Mouse (Mus musculus): ENCODE measurements around the gene Klhdc8a. TPM values are rescaled to one million over a fixed set of nuclear protein-coding genes. Genes with fewer than 3 reads are reported as not detected.
A peak's percentile ranks its signal among the peaks of the same experiment; 100 is the strongest.

Gene Klhdc8a
- polyA plus RNA-seq, 1 experiment = 10.5 TPM

DNA sequence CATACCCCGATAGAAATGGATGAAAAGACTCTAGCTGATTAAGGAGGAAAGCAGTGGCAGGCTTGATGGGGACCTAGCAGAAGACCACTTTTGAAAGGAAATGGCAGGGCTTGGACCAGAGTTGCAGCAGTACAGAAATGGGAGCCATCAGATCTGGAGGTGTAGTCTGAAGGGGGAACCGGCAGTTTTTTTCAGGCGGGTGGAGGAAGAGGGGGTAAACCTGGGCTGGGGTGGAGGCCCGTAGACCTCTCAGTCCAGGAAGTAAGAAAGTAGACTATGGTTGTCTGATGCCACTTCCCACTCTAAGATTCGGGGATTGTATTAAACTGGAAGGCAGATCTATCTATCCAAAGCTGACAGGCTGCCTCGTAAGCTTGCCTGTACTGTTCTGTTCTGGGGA is 38.5 kb downstream of the Klhdc8a start:
- peaks cover 24% of the 10 kb centered on the region for H3K4me1 ChIP-seq (ENCODE audit: control insufficient read depth, insufficient read depth, low read length)
- TF ChIP-seq CTCF (IDR thresholded peaks at IDR 0.05; ENCODE audit: borderline replicate concordance, insufficient read depth, low read length) (no peak), POLR2A (IDR thresholded peaks at IDR 0.05; ENCODE audit: low read depth, low read length) (no peak)
- no peak overlapping the region for H3K4me3 ChIP-seq (ENCODE audit: insufficient read depth, low read length)
- no peak overlapping the region for H3K27ac ChIP-seq (ENCODE audit: insufficient read depth, low read length)

DNA sequence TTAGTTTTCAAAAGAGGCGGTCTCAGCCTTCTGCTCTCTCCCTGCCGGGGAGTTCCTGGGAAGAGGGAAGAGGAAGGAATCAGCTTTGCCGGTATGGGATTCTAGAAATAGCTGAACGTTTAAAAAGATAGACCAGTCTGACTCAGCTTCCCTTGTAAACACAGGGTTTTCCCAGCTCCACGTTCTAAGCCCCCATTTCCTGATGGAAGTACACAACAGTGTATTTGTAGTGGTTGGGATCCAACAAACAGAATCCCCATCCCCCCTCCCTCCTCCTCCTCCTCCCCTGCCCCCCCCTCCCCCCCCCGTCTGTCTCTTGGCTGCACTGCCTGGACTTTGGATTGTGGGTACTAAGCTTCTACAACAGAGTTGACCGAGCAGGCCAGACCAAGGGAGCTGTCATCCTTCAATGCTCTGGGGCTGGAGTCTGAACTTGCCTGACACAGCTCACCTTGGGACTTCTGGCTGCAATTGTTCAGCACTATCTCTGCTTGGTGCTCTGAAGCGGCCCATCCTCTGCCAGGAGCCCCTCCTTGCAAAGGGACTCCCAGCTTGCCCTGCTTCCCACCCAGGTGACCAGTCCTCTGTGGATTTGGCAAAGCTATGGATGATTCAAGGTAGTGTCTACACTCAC is 39.7 kb downstream of the Klhdc8a start:
- TF ChIP-seq POLR2A (IDR thresholded peaks at IDR 0.05; ENCODE audit: low read depth, low read length) (no peak), CTCF (IDR thresholded peaks at IDR 0.05; ENCODE audit: borderline replicate concordance, insufficient read depth, low read length) (no peak)
- no peak overlapping the region for H3K27ac ChIP-seq (ENCODE audit: insufficient read depth, low read length)
- peaks cover 24% of the 10 kb centered on the region for H3K4me1 ChIP-seq (ENCODE audit: control insufficient read depth, insufficient read depth, low read length)
- no peak overlapping the region for H3K4me3 ChIP-seq (ENCODE audit: insufficient read depth, low read length)

DNA sequence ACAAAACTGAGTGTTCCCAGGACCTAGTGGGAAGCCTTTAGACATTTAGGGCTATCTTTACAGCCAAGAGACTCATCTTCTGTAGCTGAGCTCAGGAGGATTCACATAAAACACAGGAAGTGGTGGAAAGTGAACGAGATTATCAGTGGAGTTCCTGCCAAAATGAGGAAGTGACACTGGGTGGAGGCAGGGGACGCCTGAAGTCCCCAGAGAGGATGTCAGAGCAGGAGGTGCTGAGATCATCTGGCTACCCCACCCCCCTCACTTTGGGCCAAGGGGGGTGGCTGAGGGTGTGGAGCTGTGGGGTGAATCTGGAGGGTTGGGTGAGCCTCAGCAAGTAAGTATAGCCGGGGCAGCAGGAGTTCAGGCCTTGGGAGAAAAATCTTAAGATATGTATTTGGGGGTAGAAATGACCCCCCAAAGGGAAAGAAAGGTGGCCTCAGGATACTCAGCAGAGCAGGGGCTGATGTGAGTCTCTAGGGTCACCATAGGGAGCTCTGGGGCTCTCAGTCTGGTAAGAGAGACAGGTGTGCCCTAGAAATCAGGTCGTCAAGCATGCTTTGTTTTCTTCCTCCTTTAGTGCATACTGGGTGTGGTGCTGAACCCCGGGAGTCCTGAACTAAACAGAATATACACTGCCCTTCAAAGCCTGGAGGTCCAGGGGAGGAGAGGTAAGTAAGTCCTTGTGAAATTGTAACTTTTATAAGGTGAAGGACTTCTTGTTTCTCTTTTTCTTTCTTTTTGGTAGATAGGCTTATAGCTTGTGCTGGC is 43.5 kb downstream of the Klhdc8a start:
- Histone ChIP-seq H3K4me1 (ENCODE audit: control insufficient read depth, insufficient read depth, low read length) (peaks cover 13% of the 10 kb centered on the region; the same call in 1 of the 2 replicates), H3K4me3 (ENCODE audit: insufficient read depth, low read length) (no peak overlapping the region), H3K27ac (ENCODE audit: insufficient read depth, low read length) (no peak overlapping the region; the same call in 1 of the 2 replicates)
- no peak for TF ChIP-seq CTCF (IDR thresholded peaks at IDR 0.05; ENCODE audit: borderline replicate concordance, insufficient read depth, low read length)
- no peak for TF ChIP-seq POLR2A (IDR thresholded peaks at IDR 0.05; ENCODE audit: low read depth, low read length)

GRCm38 (mm10) chr1:132342518-132342917 is 44.1 kb downstream of the Klhdc8a start:
- Histone ChIP-seq H3K27ac (ENCODE audit: insufficient read depth, low read length) (no peak overlapping the region), H3K4me1 (ENCODE audit: control insufficient read depth, insufficient read depth, low read length) (peaks cover 15% of the 10 kb centered on the region; the same call in 1 of the 2 replicates), H3K4me3 (ENCODE audit: insufficient read depth, low read length) (no peak overlapping the region)
- TF ChIP-seq POLR2A (IDR thresholded peaks at IDR 0.05; ENCODE audit: low read depth, low read length) (no peak), CTCF (IDR thresholded peaks at IDR 0.05; ENCODE audit: borderline replicate concordance, insufficient read depth, low read length) (no peak)

DNA sequence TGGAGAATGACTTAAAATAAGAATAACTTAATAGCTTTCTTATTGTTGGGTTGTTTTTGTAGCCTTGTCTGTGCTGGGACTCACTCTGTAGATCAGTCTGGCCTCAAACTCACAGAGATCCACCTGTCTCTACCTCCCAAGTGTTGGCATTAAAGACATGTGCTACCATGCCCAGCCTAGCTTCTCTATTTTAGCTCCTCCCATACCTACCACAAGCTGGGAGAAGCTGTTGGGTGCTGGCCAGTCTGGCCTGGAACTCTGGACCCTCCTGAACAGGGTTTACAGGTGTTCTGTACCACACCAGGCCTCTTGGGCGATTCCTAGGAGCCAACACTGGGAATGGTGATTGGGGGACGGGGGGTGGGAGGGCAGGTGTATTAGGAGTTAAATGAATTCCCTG is 44.8 kb downstream of the Klhdc8a start:
- no peak for TF ChIP-seq POLR2A (IDR thresholded peaks at IDR 0.05; ENCODE audit: low read depth, low read length)
- TF ChIP-seq CTCF (IDR thresholded peaks at IDR 0.05; ENCODE audit: borderline replicate concordance, insufficient read depth, low read length) = no peak
- no peak overlapping the region for H3K4me3 ChIP-seq (ENCODE audit: insufficient read depth, low read length)
- H3K27ac ChIP-seq (ENCODE audit: insufficient read depth, low read length) = no peak overlapping the region
- H3K4me1 ChIP-seq (ENCODE audit: control insufficient read depth, insufficient read depth, low read length) = peaks cover 15% of the 10 kb centered on the region; the same call in 1 of the 2 replicates

GRCm38 (mm10) chr1:132343656-132344055 is 45.2 kb downstream of the Klhdc8a start:
- no peak for TF ChIP-seq CTCF (IDR thresholded peaks at IDR 0.05; ENCODE audit: borderline replicate concordance, insufficient read depth, low read length)
- no peak for TF ChIP-seq POLR2A (IDR thresholded peaks at IDR 0.05; ENCODE audit: low read depth, low read length)
- H3K4me3 ChIP-seq (ENCODE audit: insufficient read depth, low read length) = no peak overlapping the region
- H3K27ac ChIP-seq (ENCODE audit: insufficient read depth, low read length) = no peak overlapping the region
- H3K4me1 ChIP-seq (ENCODE audit: control insufficient read depth, insufficient read depth, low read length) = peaks cover 12% of the 10 kb centered on the region; the same call in 1 of the 2 replicates

- H3K4me3 ChIP-seq (ENCODE audit: insufficient read depth, low read length) = no peak overlapping the region
- peak overlapping the region; percentile 93 for H3K27ac ChIP-seq (ENCODE audit: insufficient read depth, low read length)
- TF ChIP-seq CTCF (IDR thresholded peaks at IDR 0.05; ENCODE audit: borderline replicate concordance, insufficient read depth, low read length) (no peak), POLR2A (IDR thresholded peaks at IDR 0.05; ENCODE audit: low read depth, low read length) (no peak)
- peaks cover 12% of the 10 kb centered on the region; the same call in 1 of the 2 replicates for H3K4me1 ChIP-seq (ENCODE audit: control insufficient read depth, insufficient read depth, low read length)
Observed at GRCm38 (mm10) chr1:132345514-132345913, 47.1 kb downstream of the Klhdc8a start.

- H3K27ac ChIP-seq (ENCODE audit: insufficient read depth, low read length) = peak overlapping the region; percentile 93
- TF ChIP-seq CTCF (IDR thresholded peaks at IDR 0.05; ENCODE audit: borderline replicate concordance, insufficient read depth, low read length) = no peak
- TF ChIP-seq POLR2A (IDR thresholded peaks at IDR 0.05; ENCODE audit: low read depth, low read length) = peak; percentile 42
- H3K4me1 ChIP-seq (ENCODE audit: control insufficient read depth, insufficient read depth, low read length) = peaks cover 12% of the 10 kb centered on the region; the same call in 1 of the 2 replicates
- H3K4me3 ChIP-seq (ENCODE audit: insufficient read depth, low read length) = no peak overlapping the region
Observed at GRCm38 (mm10) chr1:132346134-132346851, 47.9 kb downstream of the Klhdc8a start.

DNA sequence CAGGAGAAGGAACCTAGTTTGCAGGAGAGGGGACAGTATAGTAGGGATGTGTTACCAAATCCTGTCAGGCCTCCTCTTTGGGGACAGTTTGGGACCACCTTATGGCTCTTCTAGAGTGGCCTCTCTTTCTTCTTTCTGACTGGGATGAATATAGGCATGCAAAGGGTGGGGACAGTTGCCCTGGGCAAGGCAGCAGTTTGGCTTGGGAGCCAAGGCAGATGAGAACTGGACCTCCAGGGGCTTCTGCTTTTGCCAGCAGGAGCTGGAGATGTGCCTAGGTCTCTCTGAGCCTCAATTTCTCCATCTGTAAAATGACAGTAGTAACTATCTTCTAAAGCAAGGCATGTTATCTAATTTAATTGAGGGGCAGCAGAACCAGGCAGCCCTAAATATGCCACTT is 48.5 kb downstream of the Klhdc8a start:
- TF ChIP-seq POLR2A (IDR thresholded peaks at IDR 0.05; ENCODE audit: low read depth, low read length) (no peak), CTCF (IDR thresholded peaks at IDR 0.05; ENCODE audit: borderline replicate concordance, insufficient read depth, low read length) (no peak)
- H3K27ac ChIP-seq (ENCODE audit: insufficient read depth, low read length) = peak overlapping the region; percentile 93
- peaks cover 10% of the 10 kb centered on the region; the same call in 1 of the 2 replicates for H3K4me1 ChIP-seq (ENCODE audit: control insufficient read depth, insufficient read depth, low read length)

More for the DNA sequence above, 48.5 kb downstream of the Klhdc8a start:
- no peak overlapping the region for H3K4me3 ChIP-seq (ENCODE audit: insufficient read depth, low read length)

All from embryonic fibroblast, embryonic 13.5 days (primary cell).